In genomic region chr10:111833611-111834010, GRCm38 (mm10) we compare ENCODE assay signal across 26 mouse cellular contexts.
"Had no signal": no experiment of that assay in that cellular context is flagged by ENCODE, and none has a peak within 500 bp of the region (broad histone marks: within the 10 kb centered on the region; RNA-seq: fewer than 3 reads in every experiment).

No protein-coding gene starts in this region.

- DNase-seq: heart, postnatal 10 days; heart, postnatal 14 days; heart, postnatal 36 days; heart, postnatal 4 days; kidney, adult 11 months; kidney, adult 8-10 months; kidney, postnatal 4 days; layer of hippocampus, adult 9-11 months; layer of hippocampus, postnatal 36 days had no signal

- H3K36me3 ChIP-seq: heart, embryonic 12.5 days; heart, embryonic 13.5 days; heart, embryonic 15.5 days; hindbrain, embryonic 10.5 days; hindbrain, embryonic 12.5 days; hindbrain, embryonic 13.5 days; hindbrain, embryonic 15.5 days; intestine, embryonic 15.5 days; kidney, embryonic 15.5 days had no signal

- H3K4me3 ChIP-seq: heart, embryonic 12.5 days; heart, embryonic 13.5 days; heart, embryonic 15.5 days; hindbrain, embryonic 10.5 days; hindbrain, embryonic 12.5 days; hindbrain, embryonic 13.5 days; hindbrain, embryonic 15.5 days; intestine, embryonic 15.5 days; kidney, embryonic 15.5 days; layer of hippocampus, adult 2 months; left cerebral cortex, adult 2 months had no signal

- H3K9ac ChIP-seq: heart, embryonic 12.5 days; heart, embryonic 13.5 days; heart, embryonic 15.5 days; hindbrain, embryonic 12.5 days; hindbrain, embryonic 13.5 days; hindbrain, embryonic 14.5 days; hindbrain, embryonic 15.5 days; intestine, embryonic 15.5 days; kidney, embryonic 15.5 days had no signal

- H3K27ac ChIP-seq: heart, embryonic 13.5 days; heart, embryonic 15.5 days; hindbrain, embryonic 12.5 days; hindbrain, embryonic 13.5 days; hindbrain, embryonic 14.5 days; hindbrain, embryonic 15.5 days; hindbrain, postnatal 0 days; kidney, embryonic 15.5 days; kidney, postnatal 0 days; layer of hippocampus, adult 2 months; left cerebral cortex, adult 2 months had no signal

- H3K9me3 ChIP-seq: heart, embryonic 12.5 days; heart, embryonic 13.5 days; heart, embryonic 15.5 days; hindbrain, embryonic 10.5 days; hindbrain, embryonic 12.5 days; hindbrain, embryonic 13.5 days; hindbrain, embryonic 15.5 days; intestine, embryonic 15.5 days; kidney, embryonic 15.5 days had no signal

- H3K27me3 ChIP-seq: heart, embryonic 12.5 days; heart, embryonic 13.5 days; heart, embryonic 15.5 days; hindbrain, embryonic 12.5 days; hindbrain, embryonic 13.5 days; hindbrain, embryonic 15.5 days; intestine, embryonic 15.5 days; kidney, embryonic 15.5 days had no signal

- H3K4me1 ChIP-seq: heart, embryonic 12.5 days had no signal

- ATAC-seq: hindbrain, embryonic 16.5 days; hindbrain, postnatal 0 days; inflammation-experienced regulatory T-cells, adult 6 months had no signal

- H3K4me2 ChIP-seq: heart, embryonic 11.5 days; heart, embryonic 12.5 days; heart, embryonic 13.5 days; heart, embryonic 15.5 days; hindbrain, embryonic 12.5 days; hindbrain, embryonic 13.5 days; hindbrain, embryonic 14.5 days; hindbrain, embryonic 15.5 days; intestine, embryonic 15.5 days; kidney, embryonic 15.5 days had no signal
